Mouse (Mus musculus): ENCODE results near the gene Rpl14.
A peak's percentile ranks its signal among the peaks of the same experiment; 100 is the strongest.

Gene Rpl14

DNA sequence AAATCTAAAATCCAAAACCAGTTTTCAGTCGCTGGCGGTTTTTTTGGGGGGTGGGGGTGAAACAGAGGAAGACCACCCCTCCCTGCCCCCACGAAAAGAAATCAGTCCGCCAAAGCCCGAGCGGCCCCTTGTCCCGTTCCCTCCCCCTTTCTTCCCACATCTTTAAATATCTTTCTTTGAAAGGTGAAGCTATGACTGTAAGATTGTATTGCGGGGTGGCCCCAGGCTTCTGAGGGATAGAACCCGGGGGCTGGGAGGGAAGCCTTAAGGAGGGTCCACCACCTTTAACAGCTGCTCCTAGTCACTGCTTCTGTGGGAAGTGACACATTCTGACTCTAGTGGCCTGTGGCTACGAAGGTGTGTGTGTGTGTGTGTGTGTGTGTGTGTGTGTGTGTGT, 32.3 kb downstream of the Rpl14 start:
- DNase-seq (ENCODE audit: low spot score in 2 of 2): no peak

DNA sequence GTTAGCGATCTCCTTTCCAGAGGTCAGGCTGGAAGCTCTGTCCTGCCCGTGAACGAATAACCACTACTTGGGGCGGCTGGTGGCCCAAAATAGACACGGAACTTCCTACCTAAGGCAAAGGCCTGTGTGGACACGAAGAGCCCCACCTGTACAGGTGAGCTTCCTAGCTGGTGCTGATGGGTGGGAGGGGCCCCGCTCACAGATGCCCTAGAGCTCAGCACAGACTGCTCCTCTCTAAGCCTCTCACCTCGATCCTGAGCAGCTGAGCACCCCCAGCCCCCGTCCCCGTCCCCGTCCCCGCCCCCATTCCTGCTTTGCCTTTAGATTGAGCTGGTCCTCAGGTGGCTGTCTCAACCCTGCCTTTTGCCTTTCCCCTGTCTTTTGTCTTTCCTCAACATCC, 32.7 kb downstream of the Rpl14 start:
- DNase-seq (ENCODE audit: low spot score in 2 of 2): peak; percentile 26 to 56

DNA sequence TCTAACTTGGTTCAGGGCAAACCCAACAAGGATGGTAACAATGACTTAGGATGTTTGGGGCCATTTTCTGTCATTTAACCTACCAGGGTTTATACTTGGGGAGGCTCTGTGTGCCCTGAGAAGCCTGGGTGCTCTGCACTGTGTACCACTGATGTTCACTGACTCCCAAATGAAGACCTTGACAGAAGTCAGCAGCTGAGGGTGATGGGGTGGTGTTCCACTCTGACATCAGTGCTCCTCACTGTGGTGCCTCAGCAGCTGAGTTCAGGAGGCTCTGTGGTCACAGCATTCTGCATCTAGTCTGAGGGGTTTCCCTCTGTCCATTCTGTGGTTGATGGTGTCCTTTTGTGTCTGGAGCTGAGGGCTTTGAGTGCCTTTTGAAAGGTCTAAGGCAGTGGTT, 39.8 kb downstream of the Rpl14 start:
- no peak for DNase-seq (ENCODE audit: low spot score in 2 of 2)

DNA sequence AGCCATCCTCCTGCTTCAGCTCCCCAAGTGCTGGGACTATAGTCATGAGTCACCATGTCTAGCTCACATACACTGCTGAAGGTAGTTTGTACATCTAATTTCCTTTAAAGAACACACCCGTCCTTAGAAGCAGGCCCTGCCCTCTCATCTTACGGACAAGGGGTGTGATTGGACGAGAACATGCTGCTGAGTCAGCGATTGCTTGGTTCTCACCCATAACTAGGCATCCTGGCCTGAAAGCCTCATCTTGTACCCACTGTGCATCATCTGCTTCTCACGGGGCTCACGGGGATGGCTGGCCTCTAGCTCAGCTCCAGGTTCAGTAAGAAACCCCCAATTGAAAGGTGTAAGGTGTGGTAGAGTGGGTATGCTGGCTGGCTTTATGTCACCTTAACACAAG, 42.8 kb downstream of the Rpl14 start:
- no peak for DNase-seq (ENCODE audit: low spot score in 2 of 2)

DNA sequence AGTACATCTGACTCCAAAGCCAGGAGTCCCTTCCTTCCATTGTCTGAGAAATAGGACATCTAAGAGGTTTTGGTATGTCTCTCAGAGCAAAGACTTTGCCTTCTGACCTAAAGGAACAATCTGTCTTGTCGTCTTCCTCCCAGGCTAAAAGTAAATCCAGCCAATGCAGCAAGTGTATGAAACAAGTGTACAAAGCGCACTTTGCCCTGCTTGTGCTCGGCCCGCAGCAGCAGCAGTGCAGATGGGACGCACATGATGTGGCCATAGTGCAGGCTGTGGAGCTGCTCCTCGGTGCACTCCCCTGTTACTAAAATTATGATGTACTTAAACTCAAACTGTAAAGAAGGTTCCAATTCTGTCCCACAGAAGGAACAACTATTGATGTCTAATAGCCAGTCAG, 46.9 kb downstream of the Rpl14 start:
- no peak for DNase-seq (ENCODE audit: low spot score in 2 of 2)

DNA sequence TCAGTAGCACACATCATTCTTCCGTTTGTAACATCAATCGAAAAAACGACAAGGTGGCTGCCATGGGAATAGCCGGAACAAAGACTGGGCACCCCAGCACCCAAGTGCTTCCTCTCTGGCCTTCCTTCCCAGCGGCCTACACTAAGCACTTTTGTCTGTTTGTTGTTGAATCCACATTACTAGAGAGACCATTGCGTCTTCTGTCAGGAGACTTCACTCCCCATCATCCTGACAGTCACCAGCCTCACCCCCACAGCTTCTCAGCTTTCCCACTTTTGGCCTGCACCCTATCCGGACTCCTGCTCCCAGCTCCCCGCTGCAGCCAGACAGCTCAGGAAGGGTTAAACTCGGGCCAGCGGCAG, 48.1 kb downstream of the Rpl14 start:
- no peak for DNase-seq (ENCODE audit: low spot score in 2 of 2)

DNA sequence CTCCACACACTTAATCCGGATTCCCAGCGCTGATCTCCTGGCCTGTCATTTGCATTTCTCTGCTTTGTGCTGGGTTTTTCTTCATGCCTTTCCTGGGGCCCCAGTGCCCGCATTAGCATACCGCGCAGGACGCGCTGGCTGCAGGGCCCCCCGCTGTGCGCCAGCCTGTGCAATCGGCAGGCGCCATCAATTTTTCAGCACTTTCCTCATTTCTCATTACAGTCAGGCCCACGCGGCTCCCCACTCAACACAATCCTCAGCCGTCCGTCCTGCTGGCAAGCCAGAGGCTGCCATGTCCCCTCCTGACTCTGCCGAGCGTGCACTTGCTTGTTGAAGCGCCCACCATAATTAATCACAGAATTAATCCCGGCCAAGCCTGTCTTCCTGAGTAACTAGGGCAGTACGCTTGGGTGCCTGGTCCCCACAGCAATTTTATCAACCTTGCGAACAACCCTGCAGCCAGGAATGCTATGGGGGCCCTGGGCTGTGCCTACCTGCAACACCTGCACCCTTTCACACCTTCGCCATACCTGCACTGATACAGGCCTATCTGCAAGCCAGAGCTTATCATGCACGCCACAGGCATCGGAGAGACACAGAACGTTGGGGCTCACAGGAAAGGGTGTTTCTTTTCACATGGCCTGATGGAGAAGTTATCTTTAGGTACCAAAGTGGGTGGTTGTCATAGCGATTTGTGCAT, 48.6 kb downstream of the Rpl14 start:
- DNase-seq (ENCODE audit: low spot score in 2 of 2): no peak

DNA sequence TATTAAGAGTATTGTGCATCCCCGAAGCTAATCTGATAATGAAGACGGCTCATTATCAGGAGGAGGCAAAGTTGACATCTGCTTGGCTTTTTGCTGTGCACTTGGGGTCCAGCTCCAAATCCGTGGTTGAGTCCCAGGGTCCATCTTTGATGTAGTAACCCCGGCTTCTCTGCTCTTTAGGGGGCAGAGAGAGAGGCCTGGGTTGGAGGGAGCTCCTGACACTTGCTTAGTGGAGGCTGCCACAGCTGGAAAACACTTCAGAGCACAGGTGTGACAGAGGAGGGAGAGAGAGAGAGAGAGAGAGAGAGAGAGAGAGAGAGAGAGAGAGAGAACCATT, 49.1 kb downstream of the Rpl14 start:
- DNase-seq (ENCODE audit: low spot score in 2 of 2): no peak

Measured in urinary bladder, adult 18-20 months (tissue).